Mouse (Mus musculus): Measurements from ENCODE around the gene Ak1.
A peak's percentile ranks its signal among the peaks of the same experiment; 100 is the strongest.

Gene Ak1

DNA sequence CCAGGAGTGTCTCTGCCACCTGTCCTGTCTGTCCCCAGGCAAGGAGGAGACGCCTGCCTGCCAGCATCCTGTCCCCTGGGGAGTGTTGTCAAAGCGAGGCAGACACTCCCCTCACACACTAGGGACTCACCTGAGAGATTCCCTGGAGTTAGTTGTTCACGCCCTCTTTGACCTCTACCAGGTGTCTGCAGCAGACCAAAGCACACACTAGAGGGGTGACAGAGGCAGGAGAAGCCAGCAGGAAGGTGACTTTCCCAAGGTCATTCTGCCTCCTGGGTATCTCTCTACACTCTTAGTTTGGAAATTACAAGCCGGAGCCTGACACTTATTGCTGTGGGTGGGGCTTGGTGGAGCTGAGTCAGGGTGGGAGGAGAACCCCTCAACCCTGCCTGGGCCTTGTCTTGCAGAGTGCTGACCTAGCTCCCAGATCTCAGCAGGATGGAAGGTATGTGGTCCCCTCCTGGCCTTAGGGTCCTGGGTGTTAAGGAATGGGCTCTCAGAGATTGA lies 6.5 kb downstream of the Ak1 start:
- DNase-seq (ENCODE audit: low spot score), result no peak

DNA sequence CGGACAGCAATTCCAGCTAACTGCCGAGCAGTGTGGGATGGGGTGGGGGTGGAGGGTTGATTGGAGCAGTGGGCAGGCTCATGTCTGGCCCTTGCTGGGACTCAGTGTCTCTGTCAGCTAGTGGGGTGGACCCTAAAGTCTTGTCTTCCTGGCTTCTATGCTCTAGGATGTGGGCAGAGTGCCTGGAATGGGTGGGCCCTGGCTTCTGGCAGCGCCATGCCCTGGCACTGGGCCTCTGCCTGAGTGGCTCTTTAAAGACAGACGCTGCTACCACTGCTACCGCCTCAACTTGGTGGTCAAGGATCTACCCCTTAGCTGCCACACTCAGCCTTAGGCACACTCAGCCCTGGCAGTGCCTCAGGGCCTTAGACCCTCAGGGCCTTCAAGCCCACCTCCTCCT lies 7.2 kb downstream of the Ak1 start:
- DNase-seq (ENCODE audit: low spot score), result peak; percentile 13

DNA sequence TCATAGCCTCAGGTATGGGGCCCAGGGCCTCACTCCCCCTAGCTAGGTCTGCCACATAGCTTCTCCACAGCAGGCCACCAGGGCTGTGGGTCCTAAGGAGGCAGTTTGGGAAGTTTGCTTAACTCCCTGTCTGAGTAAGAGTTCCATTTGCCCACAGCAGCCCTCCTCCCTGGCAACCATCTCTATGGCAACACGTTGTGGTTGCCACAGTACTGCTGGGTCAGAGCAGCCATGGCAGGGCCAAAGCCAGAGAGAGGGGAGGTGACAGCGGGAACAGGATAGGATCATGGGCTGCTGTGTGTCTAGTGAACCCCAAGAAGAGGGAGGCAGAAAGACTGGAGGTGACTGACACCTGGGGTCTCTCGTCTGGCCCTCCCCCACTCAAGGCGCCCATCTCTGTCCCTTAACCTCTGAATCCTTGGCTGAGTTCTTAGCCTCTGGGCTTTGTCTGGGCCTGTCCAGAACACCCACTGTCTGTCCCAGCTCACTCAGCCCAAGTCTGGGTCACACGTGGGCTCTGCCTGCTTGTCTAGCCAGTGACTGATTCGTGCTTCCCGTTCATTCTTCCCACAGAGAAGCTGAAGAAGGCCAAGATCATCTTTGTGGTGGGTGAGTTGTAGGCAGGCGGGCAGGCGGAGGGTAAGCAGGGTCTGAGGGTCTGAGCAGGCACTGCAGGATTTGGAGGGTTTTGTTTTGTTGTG lies 7.9 kb downstream of the Ak1 start:
- peak; percentile 89 for DNase-seq (ENCODE audit: low spot score)

DNA sequence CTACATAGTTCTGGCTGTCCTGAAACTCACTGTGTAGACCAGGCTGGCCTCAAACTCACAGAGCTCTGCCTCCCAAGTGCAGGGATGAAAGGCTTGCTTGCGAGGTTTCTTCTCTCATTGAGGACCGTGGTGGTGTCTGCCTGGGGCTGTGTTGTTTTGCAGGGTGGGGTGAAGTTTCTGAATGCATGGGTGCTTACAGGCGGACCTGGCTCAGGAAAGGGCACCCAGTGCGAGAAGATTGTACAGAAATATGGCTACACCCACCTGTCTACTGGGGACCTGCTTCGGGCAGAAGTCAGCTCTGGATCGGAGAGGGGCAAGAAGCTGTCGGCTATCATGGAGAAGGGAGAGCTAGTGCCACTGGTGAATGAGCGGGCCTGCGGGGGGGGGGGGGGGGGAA lies 8.5 kb downstream of the Ak1 start:
- DNase-seq (ENCODE audit: low spot score), result no peak

DNA sequence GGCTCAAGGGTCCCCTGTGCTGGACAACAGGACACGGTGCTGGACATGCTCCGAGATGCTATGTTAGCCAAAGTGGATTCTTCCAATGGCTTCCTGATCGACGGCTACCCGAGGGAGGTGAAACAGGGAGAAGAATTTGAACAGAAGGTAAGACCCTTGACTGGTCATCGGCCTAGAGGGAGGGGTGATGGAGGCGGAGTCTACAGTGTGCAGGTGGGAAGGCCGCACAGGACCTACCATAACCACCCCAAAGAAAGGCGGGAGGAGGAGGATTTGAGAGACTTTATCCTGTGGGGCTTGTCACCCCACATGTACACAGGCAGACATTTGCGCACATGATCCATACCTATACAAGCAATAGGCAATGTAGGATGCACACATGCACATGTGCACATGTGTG lies 9.5 kb downstream of the Ak1 start:
- DNase-seq (ENCODE audit: low spot score), result no peak

DNA sequence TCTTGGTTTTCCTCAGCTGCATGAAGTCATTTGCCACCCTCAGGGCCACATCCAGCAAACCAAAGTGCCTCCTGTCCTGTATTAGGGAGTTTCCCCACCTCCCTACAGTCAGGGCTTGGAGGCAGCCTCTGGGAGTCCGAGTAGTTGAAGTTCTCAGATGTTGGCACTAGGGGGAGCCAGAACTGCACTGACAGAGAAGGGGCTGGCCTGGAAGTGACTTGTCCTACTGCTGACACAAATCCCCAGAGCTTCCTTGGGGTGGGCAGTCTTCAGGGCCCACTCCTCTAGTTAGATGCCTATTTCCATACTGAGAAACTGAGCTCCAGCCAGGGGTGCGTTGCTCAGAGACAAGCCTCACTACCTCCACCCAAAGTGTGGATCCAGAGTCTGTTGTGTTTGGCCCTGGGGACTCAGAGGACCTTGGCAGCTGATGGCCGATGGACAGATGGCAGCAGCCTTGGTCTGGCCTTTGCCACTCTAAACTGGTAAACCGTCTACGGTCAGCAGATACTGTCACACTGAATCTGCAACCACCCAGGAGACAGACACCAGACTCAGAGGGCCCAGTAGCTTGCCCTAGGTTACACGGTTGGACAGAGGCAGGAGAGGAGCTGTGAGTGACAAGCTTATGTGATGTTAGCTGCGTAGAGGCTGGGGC lies 10.3 kb downstream of the Ak1 start:
- DNase-seq (ENCODE audit: low spot score), result peak; percentile 93

DNA sequence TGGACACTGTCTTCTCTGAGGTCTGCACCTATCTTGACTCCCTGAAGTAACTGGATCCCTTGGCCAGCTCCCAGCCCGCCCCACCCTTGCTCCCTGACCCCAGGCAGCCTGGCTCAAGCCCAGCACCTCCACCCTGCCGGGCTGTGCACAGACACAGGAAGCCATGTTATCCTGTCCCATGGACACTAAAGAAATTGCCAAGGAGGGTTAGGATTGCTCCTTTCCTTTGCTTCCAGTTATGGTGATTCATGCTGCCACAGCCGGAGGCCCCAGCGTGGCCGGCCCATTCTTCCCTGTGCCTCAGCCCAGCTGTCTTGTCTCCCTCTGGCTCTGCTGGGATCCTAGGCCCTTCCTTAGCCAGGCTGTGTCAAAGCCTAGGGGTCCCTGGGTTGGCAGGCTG lies 12.1 kb downstream of the Ak1 start:
- no peak for DNase-seq (ENCODE audit: low spot score)

DNA sequence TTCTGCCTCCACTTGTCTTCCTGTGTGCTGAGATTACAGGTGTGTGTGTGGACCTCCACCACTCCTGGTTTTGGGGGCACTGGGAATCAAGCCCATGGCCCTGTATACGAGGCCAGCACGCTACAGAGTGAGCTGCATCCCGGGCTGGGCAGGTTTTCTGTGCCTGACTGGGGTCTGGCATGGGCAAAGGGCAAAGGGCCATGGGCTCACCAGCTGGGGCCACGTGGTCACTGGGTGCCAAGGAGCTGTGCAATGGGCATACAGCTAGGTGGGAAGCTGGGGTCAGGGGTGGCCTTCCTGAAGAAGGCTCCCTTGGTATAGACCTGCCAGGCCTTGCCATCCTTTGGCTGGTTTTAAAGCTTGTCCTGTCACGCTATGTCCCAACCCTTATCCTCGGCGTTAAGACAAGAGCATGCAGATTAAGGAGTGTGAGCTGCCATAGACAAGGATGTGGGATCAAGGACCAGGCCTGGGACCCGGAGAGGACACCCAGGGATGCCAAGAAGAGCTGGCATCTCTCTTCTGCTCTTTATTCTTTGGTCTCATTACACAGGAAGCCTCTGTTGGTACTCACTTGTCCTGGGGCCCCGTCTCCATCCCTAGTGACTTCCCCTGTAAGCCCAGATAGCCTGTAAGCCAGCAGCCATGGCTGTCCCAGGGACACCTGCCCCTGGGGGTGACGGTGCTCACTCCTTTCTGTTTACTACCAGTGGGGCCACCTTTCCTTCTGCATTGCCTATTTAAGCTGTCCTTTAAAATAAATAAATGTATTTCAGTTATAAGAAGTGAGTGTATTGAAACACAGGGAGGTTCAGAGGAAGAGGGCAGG lies 12.9 kb downstream of the Ak1 start:
- DNase-seq (ENCODE audit: low spot score), result no peak

DNA sequence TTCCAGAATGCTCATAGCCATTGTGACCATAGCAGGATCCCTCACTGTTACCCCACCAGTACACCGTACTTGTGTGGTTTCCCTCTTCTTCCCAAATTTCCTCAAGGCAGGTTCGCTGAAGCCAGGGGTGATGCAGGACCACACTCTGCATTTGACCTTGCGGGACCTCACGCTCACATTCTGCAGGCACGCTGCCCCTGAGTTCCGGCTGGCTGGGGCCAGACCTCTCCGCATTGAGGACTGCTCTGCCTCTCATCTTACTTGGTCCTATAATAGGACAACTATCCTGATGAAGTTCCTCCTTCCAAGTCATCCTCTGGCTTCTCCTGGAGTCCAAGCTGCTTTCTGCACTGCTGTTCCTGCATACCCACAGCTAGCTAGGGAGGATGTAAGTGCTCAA lies 15.1 kb downstream of the Ak1 start:
- no peak for DNase-seq (ENCODE audit: low spot score)

DNA sequence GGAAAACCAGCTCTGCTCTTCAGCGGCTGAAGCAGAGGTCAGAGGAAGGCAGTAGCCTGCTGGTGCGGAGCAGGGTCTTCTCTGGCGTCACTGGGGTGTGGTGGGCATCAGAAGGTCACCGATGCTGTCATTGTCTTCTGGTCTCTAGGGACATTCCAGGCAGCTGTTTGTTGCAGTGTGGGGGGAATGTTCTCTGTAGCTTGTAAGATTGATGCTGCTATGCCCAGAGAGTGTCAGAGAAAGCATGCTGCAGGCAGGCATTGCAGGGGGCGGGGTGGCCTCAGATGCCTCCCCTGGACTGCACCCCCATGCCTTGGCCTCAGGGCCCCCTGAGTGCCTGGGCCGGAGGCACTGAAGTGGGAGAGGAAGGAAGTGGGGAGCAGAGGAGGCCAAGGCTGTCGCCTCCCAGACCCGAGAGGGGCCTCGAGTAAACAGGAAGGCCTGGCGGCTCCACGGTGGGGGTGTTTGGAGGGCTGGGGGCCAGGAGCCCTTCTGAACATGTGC lies 16.3 kb downstream of the Ak1 start:
- peak; percentile 45 for DNase-seq (ENCODE audit: low spot score)

DNA sequence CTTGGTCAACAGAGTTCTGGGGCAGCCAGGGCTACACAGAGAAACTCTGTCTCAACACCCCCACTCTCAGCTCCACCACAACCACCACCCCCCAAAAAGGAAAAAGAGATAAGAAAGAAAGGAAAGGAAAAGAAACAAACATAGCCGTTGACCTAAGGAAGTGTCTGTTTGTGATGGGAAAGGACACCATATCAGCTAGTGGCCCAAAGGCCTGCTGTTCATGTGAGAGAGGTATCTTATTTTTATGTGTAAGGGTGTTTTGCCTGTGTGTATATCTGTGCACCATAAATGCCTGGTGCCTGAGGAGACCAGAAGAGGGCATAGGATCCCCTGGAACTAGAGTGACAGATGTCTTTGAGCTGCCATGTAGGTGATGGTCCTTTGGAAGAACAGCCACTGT lies 18.1 kb downstream of the Ak1 start:
- DNase-seq (ENCODE audit: low spot score), result no peak

DNA sequence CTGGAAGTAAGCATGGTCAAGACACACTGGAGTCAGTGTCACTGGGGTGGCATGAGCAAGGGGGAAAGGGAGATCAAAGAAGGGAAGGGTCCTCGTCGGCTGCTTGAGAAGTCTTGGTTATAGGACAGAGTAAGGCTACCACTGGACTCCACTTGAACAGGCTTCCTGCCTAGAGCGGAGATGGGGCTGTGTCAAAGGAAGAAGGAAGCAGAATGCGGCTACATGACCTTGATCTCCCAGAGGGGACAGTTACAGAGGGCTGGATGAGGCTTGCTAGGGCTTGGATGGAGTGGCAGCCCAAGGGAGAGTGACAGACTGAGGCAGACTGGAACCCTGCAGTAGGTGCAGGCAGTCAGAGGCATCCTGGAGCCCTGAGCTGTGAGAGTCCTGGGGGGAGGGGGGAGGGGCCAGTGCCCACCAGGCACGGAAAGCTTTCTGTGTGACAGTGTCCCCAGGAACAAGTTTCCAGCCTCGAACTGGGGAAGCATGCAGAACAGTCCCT lies 19.0 kb downstream of the Ak1 start:
- no peak for DNase-seq (ENCODE audit: low spot score)

DNA sequence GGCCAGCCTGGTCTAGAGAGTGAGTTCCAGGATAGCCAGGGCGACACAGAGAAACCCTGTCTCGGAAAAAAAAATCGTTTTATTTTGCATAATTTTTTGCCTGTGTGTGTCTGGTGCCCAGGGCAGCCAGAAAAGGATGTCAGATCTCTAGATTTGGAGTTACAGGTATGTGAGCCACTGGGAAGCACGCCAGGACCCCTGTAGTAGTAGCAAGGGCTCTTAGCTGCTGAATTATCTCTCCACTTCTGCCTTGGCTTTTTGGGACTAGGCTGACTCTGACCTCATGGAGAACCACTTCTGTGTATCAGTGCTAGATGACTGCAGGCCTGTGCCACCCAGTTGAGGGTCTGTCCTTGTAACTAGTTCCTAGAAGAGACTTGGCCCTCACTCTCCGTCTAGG lies 20.3 kb downstream of the Ak1 start:
- DNase-seq (ENCODE audit: low spot score), result no peak

DNA sequence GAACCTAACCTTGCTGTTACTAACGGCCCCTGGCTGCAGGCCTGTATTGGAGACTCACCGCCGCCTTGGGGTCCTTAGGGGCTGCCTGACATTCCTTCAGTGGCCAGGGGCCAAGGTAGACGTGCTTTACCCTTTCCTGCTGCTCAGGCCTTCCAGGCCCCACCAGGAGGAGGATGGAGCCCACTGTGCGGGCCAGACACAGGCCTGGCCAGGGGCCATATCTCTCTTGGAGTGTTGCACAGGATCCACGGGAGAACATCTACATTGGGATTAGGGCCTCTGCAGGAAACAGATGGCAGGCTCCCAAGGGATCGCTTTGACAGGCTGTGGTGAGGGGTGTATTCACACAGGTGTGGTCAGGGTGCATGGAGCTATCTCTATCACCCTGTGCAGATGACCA lies 21.3 kb downstream of the Ak1 start:
- no peak for DNase-seq (ENCODE audit: low spot score)

DNA sequence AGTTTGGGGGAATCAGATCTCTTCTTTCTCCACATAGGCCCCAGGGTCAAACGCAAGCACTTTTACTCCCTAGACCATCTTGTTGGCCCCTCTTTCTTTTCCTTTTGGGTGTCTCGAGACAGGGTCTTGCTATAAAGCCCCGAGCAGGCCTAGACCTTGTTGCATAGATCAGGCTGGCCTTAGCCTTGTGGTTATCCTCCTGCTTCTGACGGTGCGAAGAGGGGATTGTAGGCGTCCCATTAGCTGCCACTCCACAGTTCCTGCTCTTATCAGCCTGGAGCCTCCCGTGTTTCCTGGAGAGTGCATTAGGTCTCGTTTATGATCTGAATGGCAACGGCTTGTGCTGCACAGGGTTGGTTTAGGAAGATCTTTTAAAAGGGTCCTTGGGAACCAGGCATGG lies 22.5 kb downstream of the Ak1 start:
- DNase-seq (ENCODE audit: low spot score), result no peak

DNA sequence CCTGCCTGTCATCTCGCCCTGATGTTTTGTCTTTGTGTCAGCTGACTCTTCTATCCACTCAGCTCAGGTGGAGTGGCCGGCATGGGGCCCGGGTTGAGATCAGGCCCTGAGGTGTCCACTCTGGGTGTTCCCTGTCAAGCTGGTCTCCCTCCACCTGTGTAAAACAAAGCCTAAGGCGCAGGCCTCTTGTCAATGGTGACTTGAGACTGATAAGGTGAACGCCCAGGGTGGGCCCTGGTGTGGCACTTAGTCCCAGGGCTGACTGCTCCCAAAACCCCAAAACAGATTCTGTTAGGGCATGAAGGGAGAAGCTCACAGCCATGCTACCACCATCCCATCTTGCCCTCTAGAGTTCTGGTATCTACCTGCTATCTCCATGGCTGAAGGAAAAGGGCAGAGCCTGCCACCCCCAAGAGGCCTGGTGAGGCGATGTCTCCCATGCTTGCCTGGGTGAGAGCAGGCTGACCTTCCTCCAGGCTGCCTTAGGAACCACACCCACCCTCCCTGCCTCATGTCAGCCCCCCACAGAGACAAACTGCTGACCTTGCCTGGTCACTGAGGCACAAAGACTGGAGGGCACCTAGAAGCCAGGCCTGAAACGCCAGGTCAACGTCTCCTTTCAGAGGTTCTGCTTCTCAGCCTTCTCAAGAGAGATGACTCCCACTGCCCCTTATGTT lies 23.4 kb downstream of the Ak1 start:
- DNase-seq (ENCODE audit: low spot score), result no peak

DNA sequence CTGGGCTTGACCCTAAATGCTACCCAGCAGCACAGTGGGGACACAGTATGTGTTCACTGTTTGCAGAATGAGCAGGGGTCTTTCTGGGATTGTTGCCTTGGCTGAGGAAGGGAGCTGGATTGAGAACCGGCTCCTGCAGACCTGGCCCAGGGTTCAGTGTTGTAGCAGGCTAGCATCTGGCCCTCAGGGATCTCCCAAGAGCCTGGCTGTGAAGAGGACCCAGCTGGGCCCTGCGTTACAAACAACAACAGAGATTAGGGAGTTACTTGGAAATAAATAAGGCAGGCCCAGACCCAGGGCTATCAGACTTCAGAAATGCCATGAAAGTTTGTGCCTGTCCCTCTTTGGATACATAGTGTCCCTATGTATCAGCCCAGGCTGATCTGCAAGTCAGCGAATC lies 24.1 kb downstream of the Ak1 start:
- no peak for DNase-seq (ENCODE audit: low spot score)

DNA sequence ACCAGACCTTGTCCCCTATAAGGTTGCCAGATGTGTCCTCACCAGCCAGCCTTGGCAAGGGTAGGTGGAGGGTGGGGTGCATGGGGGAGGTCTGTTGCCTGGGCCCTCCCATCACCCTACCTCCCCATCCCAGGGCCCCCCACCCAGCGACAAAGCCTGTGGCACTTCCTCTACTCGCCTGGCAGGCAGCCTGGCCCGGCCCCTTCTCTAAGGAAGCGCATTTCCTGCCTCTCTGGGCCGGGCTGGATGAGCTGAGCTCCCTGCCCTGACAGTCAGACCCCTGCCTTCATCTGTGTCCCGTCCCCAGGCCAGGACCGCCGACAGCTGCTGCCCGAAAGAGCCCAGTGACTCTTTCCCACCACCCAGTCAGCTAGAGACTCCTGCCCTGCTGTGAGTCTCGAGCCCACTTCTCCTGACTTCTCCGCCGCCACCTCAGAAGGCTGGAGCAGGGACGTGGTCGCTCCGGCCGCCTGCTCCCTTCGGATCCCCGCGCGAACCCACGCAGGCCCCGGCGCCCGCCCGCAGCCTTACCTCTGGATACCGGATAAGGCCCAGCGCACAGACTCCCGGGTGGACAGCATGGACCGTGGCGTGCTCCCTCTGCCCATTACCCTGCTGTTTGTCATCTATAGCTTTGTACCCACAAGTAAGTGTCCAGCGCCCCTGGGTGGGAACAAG lies 25.0 kb downstream of the Ak1 start, which contains the start of gene Eng:
TSS of gene Eng (plus strand) at position 217 of the 678 bp plus-strand sequence.
- DNase-seq (ENCODE audit: low spot score), result no peak

DNA sequence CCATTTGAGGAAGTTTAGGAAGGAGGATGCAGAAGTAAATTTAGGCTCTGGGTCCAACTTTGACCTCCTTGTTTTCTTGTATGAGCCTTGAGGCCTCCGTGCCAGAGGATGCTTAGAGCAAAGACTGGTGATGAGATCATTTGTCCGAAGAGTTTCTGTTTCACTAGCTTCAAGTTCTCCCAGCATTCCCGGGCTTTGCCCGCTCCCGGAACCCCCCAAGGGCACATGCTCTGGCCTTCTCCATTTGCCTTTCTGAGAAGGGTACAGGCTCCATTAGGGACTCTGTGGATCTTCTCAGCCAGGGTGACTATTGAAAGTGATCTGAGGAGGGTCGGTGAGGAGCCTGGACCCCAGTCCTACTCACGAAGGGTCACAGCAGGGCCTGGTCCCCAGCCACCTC lies 25.8 kb downstream of the Ak1 start:
- DNase-seq (ENCODE audit: low spot score), result no peak

DNA sequence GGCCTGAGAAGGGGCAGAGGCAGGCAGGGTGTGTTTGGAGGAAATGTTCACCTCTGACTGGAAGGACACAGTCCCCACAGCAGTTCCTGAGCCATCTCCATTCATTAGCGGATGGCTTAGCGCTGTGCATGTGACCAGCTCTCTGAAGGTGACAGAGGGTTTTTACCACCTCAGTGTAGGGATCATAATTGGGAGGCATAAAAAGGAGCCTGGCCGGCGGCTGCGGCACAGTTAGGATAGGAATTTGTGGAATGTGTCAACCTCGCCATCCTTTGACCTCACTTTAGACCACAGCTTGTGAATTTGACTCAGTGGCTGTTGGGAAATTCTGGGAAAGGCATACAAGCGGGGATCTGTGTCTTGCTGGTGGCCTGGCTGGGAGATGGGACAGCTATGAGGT lies 32.2 kb downstream of the Ak1 start:
- DNase-seq (ENCODE audit: low spot score), result peak; percentile 23

DNA sequence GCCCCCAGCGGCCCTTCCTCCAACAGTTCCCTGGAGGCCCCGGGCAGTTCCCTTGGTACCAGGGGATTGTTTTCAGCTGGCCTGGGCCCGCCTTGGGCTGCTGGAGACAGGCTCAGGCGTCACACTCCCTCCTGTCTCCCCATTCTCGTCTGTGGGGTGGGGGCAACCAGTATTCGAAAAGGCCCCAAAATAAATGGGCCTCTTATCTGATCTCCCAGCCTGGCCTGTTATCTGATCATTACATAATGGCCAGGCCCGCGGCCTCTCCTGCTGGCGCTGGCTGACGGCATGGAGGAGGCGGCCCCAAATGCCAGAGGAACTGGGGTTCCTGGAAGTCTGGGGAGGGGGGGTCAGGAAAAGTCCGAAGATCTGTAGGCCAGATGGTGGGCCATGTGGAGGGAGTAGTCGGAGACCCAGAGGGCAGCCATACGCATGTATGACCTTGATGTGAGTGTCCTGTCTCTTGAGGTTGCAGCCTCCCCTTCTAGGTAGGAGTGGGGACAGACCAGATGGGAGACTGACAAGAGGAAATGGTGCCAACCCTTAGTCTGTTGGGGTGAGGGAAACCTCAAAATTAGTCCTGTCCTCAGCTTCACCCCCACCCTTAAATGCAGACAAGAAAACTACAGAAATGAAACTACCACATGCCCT lies 33.3 kb downstream of the Ak1 start:
- DNase-seq (ENCODE audit: low spot score), result no peak
